Mouse (Mus musculus) brain, embryonic 14.5 days (tissue): ENCODE measurements at regions not wholly inside any gene's neighbourhood (a gene's known extent, or its start where the extent isn't known, plus 50 kb on each side); places are given as distances from the start of the nearest gene placed in this dataset.

Experiments
- CTCF ChIP-seq: fragments of 200-500 bp; IDR thresholded peaks from 2 replicates; pipeline ENCODE4 v1.5.1; 2012; ENCODE audit warnings: inconsistent platforms, mild to moderate bottlenecking, moderate library complexity, borderline replicate concordance; ENCODE audit not compliant: insufficient read depth, insufficient read length; ENCODE audit errors: extremely low read depth
- POLR2A ChIP-seq: fragments of 200-500 bp; IDR thresholded peaks from 2 replicates; pipeline ENCODE4 v1.6.1; 2012; ENCODE audit warnings: mild to moderate bottlenecking, inconsistent platforms, borderline replicate concordance; ENCODE audit not compliant: poor library complexity, insufficient read depth, insufficient read length, severe bottlenecking; ENCODE audit errors: extremely low read depth

DNA sequence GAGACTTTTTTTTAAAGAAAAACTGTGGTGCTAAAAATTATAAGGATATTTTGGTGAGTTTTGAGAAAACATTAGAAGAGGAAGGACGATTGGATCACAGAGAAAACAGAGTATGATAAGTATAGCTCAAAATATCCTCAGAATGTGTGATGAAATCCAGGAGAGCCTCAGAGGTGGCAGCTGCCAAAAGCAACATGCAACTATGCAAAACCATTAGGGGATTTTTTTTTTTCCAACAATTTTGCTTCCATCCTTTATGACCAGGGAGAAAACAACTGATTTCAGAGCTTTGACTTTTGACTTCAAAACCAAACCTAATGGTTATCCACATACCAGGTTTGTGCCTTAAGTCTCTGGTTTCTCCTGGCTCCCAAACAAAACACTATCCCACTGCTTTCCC, 267.4 kb upstream of the Erbb4 start:
- TF ChIP-seq CTCF = no peak
- no peak for TF ChIP-seq POLR2A
